Mouse (Mus musculus) heart, adult 8-10 months (tissue): ENCODE data around the gene Ube4b. TPM values are rescaled to one million over a fixed set of nuclear protein-coding genes. Genes with fewer than 3 reads are reported as not detected.

Source experiments
- DNase-seq: peaks from one replicate; pipeline ENCODE4 v3.0.0; 2022; ENCODE audit warnings: low spot score
- total RNA-seq, 4 experiments: library from RNA; stranded (reverse); gene quantifications; 2 replicates each; pipeline ENCODE4 v1.2.4; 2022

Gene Ube4b
- total RNA-seq, 4 experiments from 2014 or later = 40.6 to 46.8 (median 42.6) TPM

DNA sequence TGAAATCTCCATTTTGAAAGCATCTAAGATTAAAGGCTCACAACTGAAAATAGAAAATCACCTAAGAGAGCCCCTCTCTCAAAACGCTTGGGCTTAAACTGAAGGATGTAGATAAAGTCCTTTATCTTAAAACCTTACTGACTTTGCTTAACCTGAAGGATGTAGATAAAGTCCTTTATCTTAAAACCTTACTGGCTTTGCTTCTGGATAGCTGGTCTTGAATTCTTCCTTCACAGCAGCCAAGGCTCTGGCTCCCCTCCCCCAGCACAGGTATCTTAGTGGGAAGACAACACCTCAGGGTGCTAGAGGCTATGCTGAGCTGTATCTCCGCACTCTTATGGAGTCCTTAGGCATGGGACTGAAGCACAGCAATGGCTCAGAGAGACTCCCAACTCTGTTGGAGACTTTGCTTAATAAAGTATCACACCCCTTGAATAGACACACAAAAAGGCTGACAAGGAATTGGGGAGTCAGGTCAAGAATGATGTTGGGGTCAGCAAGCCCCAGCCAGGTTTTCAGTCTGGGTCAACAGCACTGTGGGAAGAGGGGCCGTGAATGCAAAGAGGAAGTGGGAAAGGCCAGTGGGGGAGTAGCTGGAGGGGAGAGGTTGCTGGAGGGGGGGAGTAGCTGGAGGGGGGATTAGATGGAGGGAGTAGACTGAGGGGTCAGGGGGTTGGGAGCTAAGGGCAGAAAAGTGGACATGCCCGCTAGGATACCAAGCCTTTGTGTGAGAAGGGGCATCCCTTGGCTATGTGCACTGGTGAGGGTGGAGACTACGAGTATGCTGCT lies 86.9 kb downstream of the Ube4b start:
- DNase-seq = no peak

DNA sequence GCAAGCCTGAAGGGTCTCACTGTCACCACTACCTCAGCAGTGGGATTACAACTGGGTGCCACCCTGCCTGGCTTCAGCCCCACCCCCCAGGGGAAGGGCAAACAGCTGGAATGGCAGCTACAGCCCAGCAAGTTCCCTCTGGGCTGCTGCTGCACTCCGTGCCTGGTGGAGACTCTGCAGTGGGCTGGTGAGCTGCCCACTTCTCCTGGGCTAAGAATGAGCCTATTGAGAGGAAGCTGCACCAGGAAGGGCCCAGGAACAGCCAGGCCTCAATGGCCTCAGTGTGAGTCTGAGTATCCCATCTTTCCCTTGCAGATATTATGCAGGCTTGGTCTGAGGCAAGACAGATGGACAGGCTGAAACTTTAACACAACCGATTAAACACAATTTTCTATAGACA lies 88.4 kb downstream of the Ube4b start:
- no peak for DNase-seq

DNA sequence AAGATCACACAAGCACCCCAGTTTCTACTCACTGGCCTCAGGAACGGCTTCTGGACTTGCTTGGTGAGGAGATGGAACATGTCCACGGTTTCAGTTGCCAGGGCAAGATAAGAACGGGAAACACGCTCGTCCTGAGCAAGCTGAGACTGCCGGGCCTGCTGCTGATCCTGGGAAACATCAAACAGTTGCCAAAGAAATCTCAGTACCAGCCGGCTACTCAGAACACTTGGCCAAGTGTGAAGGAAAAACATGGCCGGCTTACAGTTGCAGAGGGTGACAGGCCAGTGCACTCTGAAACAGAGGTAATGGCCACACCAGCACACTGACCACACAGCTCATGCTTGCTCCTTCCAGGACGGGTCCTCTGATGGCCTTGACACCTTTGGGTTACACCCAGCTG lies 89.2 kb downstream of the Ube4b start:
- DNase-seq = peak; percentile 42

DNA sequence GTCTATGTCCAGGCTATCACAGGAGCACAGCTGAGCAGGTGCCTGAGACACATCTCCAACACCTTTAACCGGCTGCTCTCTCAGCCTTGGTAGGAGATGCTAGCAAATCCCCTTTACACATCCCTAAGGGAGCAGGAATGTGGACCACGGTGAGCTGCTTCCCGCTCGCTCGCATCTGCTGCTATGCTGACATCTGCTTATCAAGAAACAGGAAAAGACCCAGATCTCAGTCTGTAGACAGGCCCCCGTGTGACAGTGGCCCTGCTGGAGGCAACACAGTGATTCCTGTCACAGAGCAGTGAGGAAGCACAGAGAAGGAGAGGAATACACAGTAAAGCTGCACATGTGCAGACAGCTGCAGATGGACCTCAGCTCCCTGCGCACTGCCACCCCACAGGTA lies 90.2 kb downstream of the Ube4b start:
- no peak for DNase-seq

DNA sequence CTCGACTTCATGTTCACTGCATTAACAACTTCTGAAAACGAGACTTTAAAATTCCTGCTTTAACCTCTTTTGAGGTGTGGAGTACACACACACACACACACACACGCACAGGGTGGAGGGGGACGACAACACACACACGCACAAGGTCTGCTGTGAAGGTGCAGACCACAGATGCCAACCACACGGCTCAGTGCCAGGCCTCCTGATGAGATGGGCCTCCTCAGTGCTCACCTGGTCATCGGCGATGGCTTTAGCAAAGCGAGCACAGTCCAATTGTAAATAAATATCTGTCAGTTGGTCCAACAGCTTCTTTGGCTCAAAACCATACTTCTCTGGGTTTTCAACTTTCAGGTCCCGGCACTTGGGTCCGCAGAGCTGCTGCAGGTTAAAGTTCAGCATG lies 91.7 kb downstream of the Ube4b start:
- no peak for DNase-seq

DNA sequence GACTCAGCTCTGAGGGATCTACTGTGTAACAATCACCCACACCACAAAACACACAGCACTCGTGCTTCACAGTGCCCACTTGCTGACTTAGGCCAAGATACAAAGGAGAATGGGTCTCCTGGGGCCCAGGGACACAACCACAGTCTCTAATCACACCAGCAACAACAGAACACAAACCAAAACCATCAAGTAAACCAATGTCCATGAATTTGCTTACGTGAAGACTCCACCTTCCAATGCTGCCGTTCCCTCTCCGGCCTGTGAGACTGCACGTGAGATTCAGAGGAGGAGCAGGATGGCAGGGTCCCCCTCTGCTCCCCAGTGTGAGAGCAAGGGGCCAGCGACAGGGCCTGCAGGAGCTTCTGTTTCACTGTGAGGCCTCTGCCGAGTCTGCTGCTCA lies 93.8 kb downstream of the Ube4b start:
- no peak for DNase-seq

DNA sequence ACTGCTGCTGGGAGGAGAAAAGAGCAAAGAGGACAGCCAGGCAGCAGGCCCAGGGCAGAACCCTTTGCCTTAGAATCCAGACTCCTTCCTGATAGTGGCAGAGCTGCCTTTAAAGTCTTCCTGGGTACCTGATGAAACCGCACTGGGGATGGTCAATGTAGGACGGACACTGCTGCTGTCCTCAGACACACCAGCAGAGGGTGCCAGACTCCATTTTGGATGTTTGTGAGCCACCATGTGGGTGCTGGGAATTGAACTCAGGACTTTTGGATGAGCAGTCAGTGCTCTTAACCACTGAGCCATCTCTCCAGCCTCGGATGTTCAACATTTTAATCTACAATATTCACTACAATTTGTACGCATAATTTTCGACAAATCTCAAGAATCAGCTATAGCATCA lies 96.1 kb downstream of the Ube4b start:
- DNase-seq = no peak

DNA sequence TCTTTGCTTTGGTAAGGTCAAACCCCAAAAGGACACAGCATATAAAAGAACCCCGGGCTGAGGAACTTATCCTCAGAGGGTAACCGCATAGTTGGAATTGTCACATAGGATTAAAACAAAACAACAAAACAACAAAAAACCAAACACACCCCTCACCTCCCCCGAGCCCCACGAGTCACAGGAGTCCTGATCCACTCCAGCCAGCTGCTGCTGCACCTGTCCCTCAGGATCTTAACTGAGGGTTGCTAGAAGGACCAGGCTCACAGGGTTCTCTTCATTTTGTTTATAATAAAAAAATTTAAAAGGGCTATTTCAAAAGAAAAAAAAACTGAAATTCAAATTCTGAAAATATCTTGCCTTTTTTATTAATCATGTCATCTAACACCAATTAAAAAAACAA lies 97.8 kb downstream of the Ube4b start:
- no peak for DNase-seq

DNA sequence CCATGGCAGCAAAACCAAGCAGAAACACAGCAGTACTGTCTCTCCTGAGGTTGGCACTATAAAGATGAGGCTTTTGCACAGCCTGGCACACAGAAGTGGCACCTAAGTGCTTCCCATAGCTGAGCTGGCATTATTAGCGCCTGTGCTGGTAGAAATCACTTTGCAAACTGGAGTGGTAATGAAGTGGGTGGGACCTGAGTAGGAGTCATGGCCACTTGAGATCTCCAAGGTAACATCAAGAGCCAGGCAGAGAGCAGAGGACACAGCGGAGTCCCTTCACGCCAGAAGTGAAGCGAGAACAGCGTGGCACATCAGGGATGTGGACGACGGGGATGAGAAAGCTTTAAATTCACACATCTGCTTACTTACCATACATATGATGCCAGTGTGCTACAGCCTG lies 99.3 kb downstream of the Ube4b start:
- DNase-seq = no peak

DNA sequence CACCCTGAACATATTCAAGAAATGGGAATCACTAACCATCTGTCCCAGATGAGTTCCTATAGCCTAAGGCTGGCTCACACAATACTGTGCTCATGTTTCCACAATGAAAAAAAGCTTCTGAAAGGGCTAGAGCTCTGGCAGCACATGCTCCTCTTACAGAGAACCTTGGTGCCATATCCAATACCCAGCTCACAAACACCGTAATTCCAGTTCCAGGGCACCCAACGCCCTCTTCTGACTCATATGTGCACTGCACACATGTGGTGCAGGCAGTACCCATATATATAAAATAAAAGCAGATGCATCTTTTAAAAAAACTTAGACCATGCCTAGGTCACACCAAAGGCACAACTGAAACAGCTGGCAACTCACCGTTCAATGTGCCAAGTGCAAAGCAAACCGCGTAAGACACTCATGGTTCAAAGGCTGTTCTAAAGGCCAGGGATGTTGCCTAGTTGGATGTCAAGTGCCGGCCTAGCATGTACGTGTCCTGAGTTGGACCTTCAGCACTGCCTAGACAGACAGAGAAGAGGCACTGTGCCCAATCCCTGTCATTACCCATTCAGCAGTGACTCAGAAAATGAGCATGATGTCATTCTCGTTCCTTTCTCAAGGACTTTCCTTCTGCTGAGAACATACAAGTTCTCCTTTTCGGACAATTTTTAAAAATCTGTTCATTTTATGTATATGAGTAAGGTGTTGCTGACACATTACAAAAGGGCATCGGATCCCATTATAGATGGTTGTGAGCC lies 101.0 kb downstream of the Ube4b start:
- peak; percentile 53 for DNase-seq

DNA sequence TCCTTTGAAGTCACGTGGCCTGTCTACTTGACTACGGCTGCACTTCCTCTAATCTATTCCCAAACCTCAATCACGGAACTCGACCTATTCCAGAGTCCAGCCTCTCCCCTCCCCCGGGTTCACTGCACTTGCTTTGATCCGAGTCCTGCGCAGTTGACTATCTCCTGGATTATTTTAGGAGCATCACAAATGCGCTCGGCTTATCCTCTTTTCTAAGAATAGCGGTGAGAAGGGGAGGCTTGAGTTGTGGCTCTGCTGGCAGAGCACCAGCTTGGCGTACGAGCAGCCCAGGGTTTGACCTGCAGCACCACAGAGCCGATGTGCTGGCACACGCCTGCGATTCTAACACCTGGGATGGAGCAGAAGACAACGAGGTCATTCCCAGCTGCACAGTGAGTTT lies 102.8 kb downstream of the Ube4b start:
- DNase-seq = peak; percentile 62

DNA sequence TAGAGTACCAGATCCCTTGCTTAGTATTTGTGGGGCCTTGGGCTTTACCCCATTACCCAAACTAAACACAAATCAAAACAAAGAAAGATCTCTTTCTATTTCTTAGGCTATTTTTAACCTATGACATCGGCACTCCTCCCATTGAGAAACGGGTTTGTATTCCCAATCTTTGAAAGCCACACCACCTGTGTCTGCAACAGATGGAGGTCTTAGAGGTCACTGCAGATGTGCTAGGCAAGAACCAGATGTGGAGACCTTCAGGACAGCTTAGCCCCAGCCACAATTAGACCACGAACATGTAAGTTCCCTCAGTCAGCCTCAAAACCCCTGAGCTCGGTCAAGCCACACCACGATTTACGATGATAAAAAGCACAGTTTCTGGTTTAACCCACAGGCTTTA lies 103.8 kb downstream of the Ube4b start:
- DNase-seq = no peak

DNA sequence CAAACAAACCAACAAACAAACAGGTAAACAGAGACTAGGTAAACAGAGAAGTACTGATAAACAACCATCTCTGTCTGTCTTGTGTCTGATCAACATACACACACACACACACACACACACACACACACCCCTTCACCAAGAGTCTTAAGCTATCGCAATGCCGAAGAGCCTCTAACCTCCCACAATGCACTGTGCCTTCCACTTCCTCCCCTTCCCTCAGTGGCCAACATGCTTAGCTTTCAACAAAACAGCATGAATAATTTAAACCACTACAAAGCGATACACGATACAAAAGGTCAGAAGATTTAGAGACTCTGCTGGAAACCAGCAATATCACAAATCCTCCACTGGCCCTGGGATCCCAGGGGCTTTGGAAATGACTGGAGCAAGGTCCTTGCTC lies 104.3 kb downstream of the Ube4b start:
- DNase-seq = no peak

DNA sequence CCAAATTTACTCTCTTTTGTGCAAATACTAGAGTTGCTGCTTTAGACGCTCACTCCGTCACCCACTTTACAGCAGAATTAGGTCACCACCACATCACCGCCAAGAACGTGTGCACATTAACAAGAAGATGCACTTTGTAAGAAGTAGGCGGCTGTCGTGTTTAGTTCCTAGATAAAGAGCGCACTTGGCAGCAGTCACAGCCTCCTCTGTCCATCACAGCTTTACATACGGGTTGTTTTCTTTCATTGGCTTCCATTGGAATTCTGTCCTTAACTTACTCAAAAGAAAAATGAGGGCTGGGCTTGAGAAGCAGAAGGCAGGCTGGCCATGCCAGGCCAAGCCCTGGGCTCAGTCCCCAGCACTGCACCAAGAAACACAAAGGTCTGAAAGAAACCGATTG lies 107.5 kb downstream of the Ube4b start:
- DNase-seq = no peak

DNA sequence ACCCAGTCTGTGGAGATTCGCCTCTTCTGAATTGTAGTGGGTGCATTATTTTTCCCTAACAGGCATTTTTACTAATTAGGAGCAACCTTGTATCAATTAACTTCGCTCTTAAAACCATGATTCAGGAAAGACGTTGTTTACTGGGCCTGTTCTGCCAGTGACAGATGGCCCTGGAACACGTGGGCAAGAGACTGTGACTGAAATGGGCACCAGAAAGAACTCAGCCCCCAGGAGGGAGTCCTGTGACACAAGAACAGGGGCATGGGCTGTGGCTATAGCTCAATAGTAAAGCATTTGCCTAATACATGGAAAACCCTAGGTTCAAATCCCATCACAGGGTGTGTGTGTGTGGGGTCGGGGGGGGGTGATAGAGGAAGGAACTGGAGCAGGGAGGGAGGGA lies 109.2 kb downstream of the Ube4b start:
- no peak for DNase-seq

DNA sequence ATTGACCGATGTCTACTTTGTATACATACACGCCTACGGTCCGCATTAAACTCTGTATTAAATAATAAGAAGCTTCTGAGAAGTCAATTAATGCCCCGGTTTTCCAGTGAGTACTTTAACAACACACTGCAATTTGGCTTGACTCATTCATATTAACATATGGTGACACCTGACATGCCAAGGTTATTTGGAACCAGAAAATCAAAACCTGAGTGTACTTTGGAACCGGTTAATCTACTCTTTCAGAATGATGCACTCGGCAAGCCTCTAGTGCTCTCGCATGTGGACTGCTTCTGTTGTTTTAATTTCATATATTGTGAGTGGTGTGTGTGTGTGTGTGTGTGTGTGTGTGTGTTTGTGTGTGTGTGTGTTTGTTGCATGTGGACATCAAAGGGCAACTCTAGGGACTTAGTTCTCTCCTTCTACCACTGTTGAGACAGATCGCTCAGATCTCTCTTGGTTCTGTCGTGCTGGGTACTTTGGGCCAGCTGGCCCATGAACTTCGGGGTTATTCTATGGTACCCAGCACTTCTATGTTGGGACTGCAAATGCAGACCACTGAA lies 112.2 kb downstream of the Ube4b start:
- no peak for DNase-seq

DNA sequence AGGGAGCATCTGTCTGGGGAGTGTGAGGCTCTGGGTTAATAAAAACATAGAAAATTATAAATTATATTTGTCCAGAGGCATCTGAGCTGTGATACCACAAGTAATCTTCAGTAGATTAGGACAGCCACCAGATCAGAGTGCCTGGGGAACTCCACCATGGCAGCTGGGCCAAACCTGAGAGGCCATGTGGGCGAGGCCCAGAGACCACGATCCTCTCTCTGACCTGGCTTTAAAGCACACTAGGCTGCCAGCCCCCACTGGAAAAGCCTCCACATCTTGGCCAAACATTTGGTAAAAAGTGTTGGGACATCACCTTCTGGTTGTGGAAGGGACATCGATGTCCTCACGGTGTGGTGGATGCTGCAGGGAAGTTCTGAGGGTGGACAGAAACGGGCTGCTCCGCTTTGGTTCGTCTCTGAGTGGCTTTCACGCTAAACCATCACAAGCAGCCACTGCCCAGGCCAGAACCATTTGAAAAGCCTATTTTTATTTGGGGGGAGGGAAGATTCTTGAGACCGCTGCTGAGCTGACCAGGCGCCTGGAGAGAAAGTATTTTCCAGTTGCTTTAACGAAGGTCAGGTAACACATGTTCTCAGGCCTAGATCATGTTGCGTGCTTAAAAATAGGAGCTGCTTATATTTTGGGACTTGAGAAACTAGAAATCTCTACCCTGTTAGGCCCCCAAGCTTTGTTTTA lies 112.8 kb downstream of the Ube4b start:
- no peak for DNase-seq

DNA sequence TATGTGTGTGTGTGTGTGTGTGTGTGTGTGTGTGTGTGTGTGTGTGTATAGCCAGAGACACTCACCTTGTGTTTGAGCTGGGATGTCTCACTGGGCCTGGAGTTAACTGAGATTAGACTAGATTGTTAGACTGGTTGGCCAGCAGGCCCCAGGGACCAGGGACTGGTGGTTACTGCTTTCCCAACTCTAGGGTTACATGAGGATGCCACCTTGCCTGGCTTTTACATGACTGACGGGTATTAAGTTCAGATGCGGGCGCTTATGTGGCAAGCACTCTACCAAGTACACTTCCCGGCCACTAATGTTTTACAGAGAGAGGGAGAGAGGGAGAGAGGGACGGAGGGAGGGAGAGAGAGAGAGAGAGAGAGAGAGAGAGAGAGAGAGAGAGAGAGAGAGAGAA lies 114.6 kb downstream of the Ube4b start:
- no peak for DNase-seq

DNA sequence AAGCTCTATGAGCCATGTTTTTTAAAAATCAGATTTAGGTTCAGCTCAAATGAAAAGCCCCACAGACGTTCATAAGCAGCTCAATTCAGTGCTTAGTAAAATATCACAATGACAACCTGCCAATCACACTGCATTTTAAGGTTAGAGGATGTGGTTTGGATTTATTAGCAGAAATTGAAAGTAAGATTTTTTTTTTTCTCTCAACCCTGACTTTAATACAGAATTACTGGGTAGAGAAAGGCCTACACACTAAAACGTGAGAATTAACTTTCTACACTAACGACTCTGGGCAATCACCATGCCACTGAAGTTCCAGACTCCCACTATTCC lies 118.1 kb downstream of the Ube4b start:
- no peak for DNase-seq

DNA sequence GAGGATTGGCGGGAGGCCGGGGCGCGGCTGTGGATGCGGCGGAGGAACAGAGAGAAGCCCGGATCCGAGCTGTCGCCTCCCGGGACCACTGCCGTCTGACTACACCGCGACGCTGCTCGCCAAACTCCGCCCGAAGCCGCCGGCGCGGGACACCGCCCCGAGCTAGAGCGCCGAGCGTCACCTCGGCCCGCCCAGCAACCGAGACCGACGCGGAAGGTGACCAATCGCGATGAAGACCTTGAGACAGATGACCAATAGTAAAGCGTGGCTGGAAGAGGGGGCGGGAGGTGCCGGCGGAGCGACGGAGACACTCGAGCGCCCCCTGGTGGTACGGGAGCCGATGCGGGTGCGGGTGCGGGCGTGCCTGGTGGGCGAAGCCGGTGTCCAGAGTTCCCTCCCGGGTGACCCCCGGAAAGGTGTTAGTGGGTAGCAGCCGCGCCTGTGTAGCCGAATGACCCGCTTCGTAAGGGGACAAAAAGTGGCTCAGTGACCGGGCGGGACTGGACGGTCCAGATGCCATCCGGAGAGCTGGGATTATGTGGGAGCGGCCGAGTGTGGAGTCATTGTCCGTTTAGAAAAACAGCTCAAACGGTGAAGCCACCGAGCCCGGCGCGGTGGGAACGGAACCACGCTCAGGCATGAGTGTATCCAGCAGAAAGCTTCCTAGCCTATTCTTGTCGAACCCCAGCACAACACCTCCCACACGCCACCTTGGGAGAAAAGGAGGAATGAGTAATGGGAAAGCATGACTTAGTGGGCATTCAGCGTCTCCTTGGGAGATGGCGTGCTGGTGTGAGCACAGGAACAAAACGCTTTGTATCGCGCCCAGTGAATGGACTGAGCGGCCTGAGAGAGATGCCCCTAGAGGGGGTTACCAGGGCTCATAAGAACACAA lies 118.7 kb downstream of the Ube4b start, which contains the start of gene Kif1b:
Gene Kif1b, minus strand, starts transcription at position 98 of the 895 bp plus-strand sequence.
- DNase-seq = peak; percentile 99
